Mouse (Mus musculus) liver, adult 2 months (tissue): ENCODE data around the gene Psmc4. TPM values are rescaled to one million over a fixed set of nuclear protein-coding genes. Genes with fewer than 3 reads are reported as not detected.

Experiments
- DNase-seq: peaks from one replicate; pipeline ENCODE4 v3.0.0-alpha.2; 2011; ENCODE audit warnings: low read depth, low spot score; ENCODE audit errors: extremely low read depth
- H3K27ac ChIP-seq: fragments of 200-500 bp; replicated peaks from 2 replicates; pipeline ENCODE4 v1.5.1; 2012; ENCODE audit warnings: low read depth, mild to moderate bottlenecking, control low read depth, inconsistent platforms, low read length; ENCODE audit not compliant: insufficient read depth
- H3K27me3 ChIP-seq: fragments of 200-500 bp; 2 replicates; pipeline ENCODE4 v1.6.1; 2012; ENCODE audit warnings: mild to moderate bottlenecking, moderate library complexity, low read length, inconsistent platforms; ENCODE audit not compliant: control insufficient read depth, insufficient read depth
- H3K36me3 ChIP-seq: fragments of 200-500 bp; 2 replicates; pipeline ENCODE4 v1.6.1; 2012; ENCODE audit warnings: low read length, inconsistent platforms; ENCODE audit not compliant: control insufficient read depth, insufficient read depth
- H3K4me1 ChIP-seq: fragments of 200-500 bp; 2 replicates; pipeline ENCODE4 v1.6.1; 2011; ENCODE audit warnings: low read length; ENCODE audit not compliant: control insufficient read depth, insufficient read depth
- H3K4me3 ChIP-seq: fragments of 200-500 bp; 2 replicates; pipeline ENCODE4 v1.5.1; 2011; ENCODE audit warnings: low read depth, mild to moderate bottlenecking, control low read depth, low read length, moderate library complexity; ENCODE audit not compliant: insufficient read depth
- H3K79me2 ChIP-seq: fragments of 200-500 bp; 2 replicates; pipeline ENCODE4 v1.6.1; 2012; ENCODE audit warnings: inconsistent platforms, mild to moderate bottlenecking, low read length, moderate library complexity; ENCODE audit not compliant: control insufficient read depth, insufficient read depth
- H3K9ac ChIP-seq: fragments of 200-500 bp; 2 replicates; pipeline ENCODE4 v1.6.1; 2012; ENCODE audit warnings: low read depth, mild to moderate bottlenecking, control low read depth, inconsistent platforms, low read length
- CTCF ChIP-seq: fragments of 200-500 bp; IDR thresholded peaks from 2 replicates; pipeline ENCODE4 v1.5.1; 2011; ENCODE audit warnings: low read depth, low read length, control low read depth
- POLR2A ChIP-seq: fragments of 200-500 bp; IDR thresholded peaks from 2 replicates; pipeline ENCODE4 v1.6.1; 2011; ENCODE audit warnings: low read length, control low read depth; ENCODE audit not compliant: insufficient read depth; ENCODE audit errors: extremely low read depth
- WGBS: fragments of 180-500 bp; shearing (Covaris S2); methylation state at CpG from one replicate; pipeline ENCODE4 v1.1.7; 2018; 5-methylcytosine and 5-hydroxymethylcytosine counted together
- polyA plus RNA-seq: library from polyadenylated mRNA; depleted of rRNA; stranded (reverse); fragments of >200 nt; gene quantifications from 2 replicates; pipeline ENCODE4 v1.2.3, GENCODE M21; 2012; rRNA removed
- total RNA-seq: library from RNA; depleted of rRNA; stranded (reverse); fragments of >200 nt; gene quantifications from 2 replicates; pipeline ENCODE4 v1.2.3, GENCODE M21; 2014; rRNA removed

The Psmc4 gene
- total RNA-seq = 98.8 and 111 TPM in 2 replicates
- polyA plus RNA-seq = 99.4 and 106 TPM in 2 replicates

GRCm38 (mm10) chr7:28049476-28050409 lies at the start of gene Psmc4:
Gene Psmc4, minus strand, starts transcription at chr7:28050101.
- H3K27ac ChIP-seq = peak within 1 kb of the TSS; percentile 84
- peaks cover 16% of the 10 kb centered on the region; the same call in 1 of the 2 replicates for H3K4me1 ChIP-seq
- peak within 1 kb of the TSS; percentile 87 for H3K4me3 ChIP-seq
- no peaks in the 10 kb centered on the region for H3K27me3 ChIP-seq
- under 1% methylated on average over 52 of the region's 52 CpGs for WGBS
- peaks cover 5% of the 10 kb centered on the region; the same call in 1 of the 2 replicates for H3K79me2 ChIP-seq
- H3K9ac ChIP-seq = peak within 1 kb of the TSS; percentile 89
- H3K36me3 ChIP-seq = peaks cover 21% of the 10 kb centered on the region
- peak; percentile 95 for DNase-seq
- TF ChIP-seq POLR2A (peak; percentile 71), CTCF (peak; percentile 89)

- no peak overlapping the region for H3K27ac ChIP-seq
- no peaks in the 10 kb centered on the region for H3K27me3 ChIP-seq
- DNase-seq = no peak
- no peak for TF ChIP-seq CTCF
- no peak for TF ChIP-seq POLR2A
- H3K79me2 ChIP-seq = no peaks in the 10 kb centered on the region
- no peak overlapping the region for H3K9ac ChIP-seq
- no peaks in the 10 kb centered on the region for H3K36me3 ChIP-seq
- 94% methylated on average over 16 of the region's 16 CpGs for WGBS
- no peaks in the 10 kb centered on the region for H3K4me1 ChIP-seq
- H3K4me3 ChIP-seq = no peak overlapping the region
Observed at GRCm38 (mm10) chr7:28099101-28099500, 49.2 kb upstream of the Psmc4 start.

GRCm38 (mm10) chr7:28093541-28093940 lies 43.6 kb upstream of the Psmc4 start:
- no peak for DNase-seq
- no peak overlapping the region for H3K9ac ChIP-seq
- TF ChIP-seq CTCF (no peak), POLR2A (no peak)
- no peak overlapping the region for H3K4me3 ChIP-seq
- WGBS = 67% methylated on average over 11 of the region's 11 CpGs
- H3K27ac ChIP-seq = no peak overlapping the region
- no peaks in the 10 kb centered on the region for H3K27me3 ChIP-seq
- H3K4me1 ChIP-seq = no peaks in the 10 kb centered on the region
- no peaks in the 10 kb centered on the region for H3K36me3 ChIP-seq
- no peaks in the 10 kb centered on the region for H3K79me2 ChIP-seq

- Histone ChIP-seq H3K27me3 (no peaks in the 10 kb centered on the region), H3K9ac (no peak overlapping the region), H3K36me3 (no peaks in the 10 kb centered on the region), H3K4me1 (no peaks in the 10 kb centered on the region), H3K27ac (no peak overlapping the region), H3K4me3 (no peak overlapping the region), H3K79me2 (no peaks in the 10 kb centered on the region)
- TF ChIP-seq CTCF (no peak), POLR2A (no peak)
- WGBS = 83% methylated on average over 16 of the region's 16 CpGs
- DNase-seq = no peak
Observed at GRCm38 (mm10) chr7:28086236-28086635, 36.3 kb upstream of the Psmc4 start.

- H3K4me3 ChIP-seq = no peak overlapping the region
- 81% methylated on average over 7 of the region's 7 CpGs for WGBS
- DNase-seq = no peak
- no peak overlapping the region for H3K27ac ChIP-seq
- no peak overlapping the region for H3K9ac ChIP-seq
- no peaks in the 10 kb centered on the region for H3K4me1 ChIP-seq
- no peaks in the 10 kb centered on the region for H3K79me2 ChIP-seq
- no peak for TF ChIP-seq CTCF
- no peak for TF ChIP-seq POLR2A
- no peaks in the 10 kb centered on the region for H3K36me3 ChIP-seq
- no peaks in the 10 kb centered on the region for H3K27me3 ChIP-seq
Observed at GRCm38 (mm10) chr7:28084215-28084614, 34.3 kb upstream of the Psmc4 start.
